Mouse (Mus musculus): Measurements from ENCODE around the gene Arid1b. TPM values are rescaled to one million over a fixed set of nuclear protein-coding genes. Genes with fewer than 3 reads are reported as not detected.

Arid1b gene
- polyA plus RNA-seq, 1 experiment: 59.4 TPM

- no peak overlapping the region for H3K27ac ChIP-seq (ENCODE audit: insufficient read depth, low read depth, low read length)
- TF ChIP-seq POLR2A (IDR thresholded peaks at IDR 0.05; ENCODE audit: low read depth, low read length) (no peak), CTCF (IDR thresholded peaks at IDR 0.05; ENCODE audit: extremely low read depth, insufficient read length, insufficient replicate concordance, low read depth, low read length) (peak; percentile 84; the same call in 1 of the 2 replicates)
- H3K4me1 ChIP-seq (ENCODE audit: control insufficient read depth, insufficient read depth, insufficient read length, low read length): no peaks in the 10 kb centered on the region
- no peak overlapping the region for H3K4me3 ChIP-seq (ENCODE audit: low read depth, low read length)
- H3K27me3 ChIP-seq (ENCODE audit: control insufficient read depth, insufficient read depth, low read length): no peaks in the 10 kb centered on the region
- 22% methylated on average over 3 of the region's 3 CpGs for WGBS
- H3K36me3 ChIP-seq (ENCODE audit: control insufficient read depth, insufficient read depth, low read length): no peaks in the 10 kb centered on the region
Measured at GRCm38 (mm10) chr17:5252436-5252835, 258.3 kb downstream of the Arid1b start.

GRCm38 (mm10) chr17:5254717-5255617, 260.8 kb downstream of the Arid1b start:
- no peak overlapping the region for H3K4me3 ChIP-seq (ENCODE audit: low read depth, low read length)
- whole genome bisulfite sequencing: 88% methylated on average over 16 of the region's 16 CpGs
- H3K36me3 ChIP-seq (ENCODE audit: control insufficient read depth, insufficient read depth, low read length): no peaks in the 10 kb centered on the region
- no peaks in the 10 kb centered on the region for H3K4me1 ChIP-seq (ENCODE audit: control insufficient read depth, insufficient read depth, insufficient read length, low read length)
- TF ChIP-seq CTCF (IDR thresholded peaks at IDR 0.05; ENCODE audit: extremely low read depth, insufficient read length, insufficient replicate concordance, low read depth, low read length) (no peak), POLR2A (IDR thresholded peaks at IDR 0.05; ENCODE audit: low read depth, low read length) (no peak)
- H3K27ac ChIP-seq (ENCODE audit: insufficient read depth, low read depth, low read length): no peak overlapping the region
- H3K27me3 ChIP-seq (ENCODE audit: control insufficient read depth, insufficient read depth, low read length): no peaks in the 10 kb centered on the region

GRCm38 (mm10) chr17:5255618-5255933, 261.4 kb downstream of the Arid1b start:
- 94% methylated on average over 2 of the region's 2 CpGs for WGBS
- no peaks in the 10 kb centered on the region for H3K27me3 ChIP-seq (ENCODE audit: control insufficient read depth, insufficient read depth, low read length)
- no peak for TF ChIP-seq CTCF (IDR thresholded peaks at IDR 0.05; ENCODE audit: extremely low read depth, insufficient read length, insufficient replicate concordance, low read depth, low read length)
- no peak for TF ChIP-seq POLR2A (IDR thresholded peaks at IDR 0.05; ENCODE audit: low read depth, low read length)

GRCm38 (mm10) chr17:5258978-5259377, 264.8 kb downstream of the Arid1b start:
- no peaks in the 10 kb centered on the region for H3K27me3 ChIP-seq (ENCODE audit: control insufficient read depth, insufficient read depth, low read length)
- H3K36me3 ChIP-seq (ENCODE audit: control insufficient read depth, insufficient read depth, low read length): no peaks in the 10 kb centered on the region; the same call in 1 of the 2 replicates
- TF ChIP-seq POLR2A (IDR thresholded peaks at IDR 0.05; ENCODE audit: low read depth, low read length) (no peak), CTCF (IDR thresholded peaks at IDR 0.05; ENCODE audit: extremely low read depth, insufficient read length, insufficient replicate concordance, low read depth, low read length) (no peak)
- H3K4me1 ChIP-seq (ENCODE audit: control insufficient read depth, insufficient read depth, insufficient read length, low read length): no peaks in the 10 kb centered on the region
- WGBS: 81% methylated on average over 9 of the region's 9 CpGs
- no peak overlapping the region for H3K27ac ChIP-seq (ENCODE audit: insufficient read depth, low read depth, low read length)
- no peak overlapping the region for H3K4me3 ChIP-seq (ENCODE audit: low read depth, low read length)

More at GRCm38 (mm10) chr17:5255618-5255933, 261.4 kb downstream of the Arid1b start:
- Histone ChIP-seq H3K36me3 (ENCODE audit: control insufficient read depth, insufficient read depth, low read length) (no peaks in the 10 kb centered on the region), H3K4me1 (ENCODE audit: control insufficient read depth, insufficient read depth, insufficient read length, low read length) (no peaks in the 10 kb centered on the region), H3K27ac (ENCODE audit: insufficient read depth, low read depth, low read length) (no peak overlapping the region), H3K4me3 (ENCODE audit: low read depth, low read length) (no peak overlapping the region)

GRCm38 (mm10) chr17:5261131-5261651, 267.1 kb downstream of the Arid1b start:
- Histone ChIP-seq H3K4me3 (ENCODE audit: low read depth, low read length) (no peak overlapping the region), H3K4me1 (ENCODE audit: control insufficient read depth, insufficient read depth, insufficient read length, low read length) (no peaks in the 10 kb centered on the region), H3K36me3 (ENCODE audit: control insufficient read depth, insufficient read depth, low read length) (peaks cover 2% of the 10 kb centered on the region; the same call in 1 of the 2 replicates), H3K27ac (ENCODE audit: insufficient read depth, low read depth, low read length) (no peak overlapping the region), H3K27me3 (ENCODE audit: control insufficient read depth, insufficient read depth, low read length) (no peaks in the 10 kb centered on the region)
- no peak for TF ChIP-seq CTCF (IDR thresholded peaks at IDR 0.05; ENCODE audit: extremely low read depth, insufficient read length, insufficient replicate concordance, low read depth, low read length)
- no peak for TF ChIP-seq POLR2A (IDR thresholded peaks at IDR 0.05; ENCODE audit: low read depth, low read length)
- 66% methylated on average over 8 of the region's 8 CpGs for WGBS

- Histone ChIP-seq H3K36me3 (ENCODE audit: control insufficient read depth, insufficient read depth, low read length) (peaks cover 3% of the 10 kb centered on the region; the same call in 1 of the 2 replicates), H3K27ac (ENCODE audit: insufficient read depth, low read depth, low read length) (no peak overlapping the region), H3K27me3 (ENCODE audit: control insufficient read depth, insufficient read depth, low read length) (no peaks in the 10 kb centered on the region), H3K4me3 (ENCODE audit: low read depth, low read length) (no peak overlapping the region), H3K4me1 (ENCODE audit: control insufficient read depth, insufficient read depth, insufficient read length, low read length) (no peaks in the 10 kb centered on the region)
- 77% methylated on average over 22 of the region's 22 CpGs for WGBS
- TF ChIP-seq POLR2A (IDR thresholded peaks at IDR 0.05; ENCODE audit: low read depth, low read length) (no peak), CTCF (IDR thresholded peaks at IDR 0.05; ENCODE audit: extremely low read depth, insufficient read length, insufficient replicate concordance, low read depth, low read length) (no peak)
Measured at GRCm38 (mm10) chr17:5261874-5262605, 267.9 kb downstream of the Arid1b start.

- peaks cover 3% of the 10 kb centered on the region; the same call in 1 of the 2 replicates for H3K36me3 ChIP-seq (ENCODE audit: control insufficient read depth, insufficient read depth, low read length)
- no peaks in the 10 kb centered on the region for H3K4me1 ChIP-seq (ENCODE audit: control insufficient read depth, insufficient read depth, insufficient read length, low read length)
- no peaks in the 10 kb centered on the region for H3K27me3 ChIP-seq (ENCODE audit: control insufficient read depth, insufficient read depth, low read length)
- no peak overlapping the region for H3K4me3 ChIP-seq (ENCODE audit: low read depth, low read length)
- TF ChIP-seq CTCF (IDR thresholded peaks at IDR 0.05; ENCODE audit: extremely low read depth, insufficient read length, insufficient replicate concordance, low read depth, low read length) (no peak), POLR2A (IDR thresholded peaks at IDR 0.05; ENCODE audit: low read depth, low read length) (no peak)
- no peak overlapping the region for H3K27ac ChIP-seq (ENCODE audit: insufficient read depth, low read depth, low read length)
- 67% methylated on average over 4 of the region's 4 CpGs for WGBS
Measured at GRCm38 (mm10) chr17:5262788-5263187, 268.7 kb downstream of the Arid1b start.

All from small intestine, adult 2 months (tissue).